Mouse (Mus musculus) large intestine, adult 2 months (tissue): ENCODE results near the gene Rangap1. TPM values are rescaled to one million over a fixed set of nuclear protein-coding genes. Genes with fewer than 3 reads are reported as not detected.

ENCODE experiments used
- polyA plus RNA-seq: library from polyadenylated mRNA; depleted of rRNA; stranded (reverse); fragments of >200 nt; gene quantifications from 2 replicates; pipeline ENCODE4 v1.2.3, GENCODE M21; 2012; rRNA removed

Rangap1 gene
- polyA plus RNA-seq, 1 experiment = 42.1 TPM

Other genes starting within 250 kb of the Rangap1 start
- gene Ep300, start 160.2 kb downstream of the Rangap1 start, polyA plus RNA-seq = 17.0 and 31.3 TPM in 2 replicates
- 14.1 and 14.7 TPM in 2 replicates for gene L3mbtl2, start 81.6 kb downstream of the Rangap1 start, polyA plus RNA-seq
- 0.91 and 1.2 TPM in 2 replicates for gene Chadl, start 48.2 kb downstream of the Rangap1 start, polyA plus RNA-seq
- 9.4 and 11.6 TPM in 2 replicates for gene Zc3h7b, start 473 bp downstream of the Rangap1 start, polyA plus RNA-seq
- gene Tef, start 56.9 kb upstream of the Rangap1 start, polyA plus RNA-seq = 5.9 and 11.3 TPM in 2 replicates
- gene Tob2, start 113.3 kb upstream of the Rangap1 start, polyA plus RNA-seq = 16.5 and 29.7 TPM in 2 replicates
- gene Phf5a, start 126.4 kb upstream of the Rangap1 start, polyA plus RNA-seq = 69.4 and 87.1 TPM in 2 replicates
- gene Aco2, start 126.8 kb upstream of the Rangap1 start, polyA plus RNA-seq = 327 and 443 TPM in 2 replicates
- 8.6 and 10.1 TPM in 2 replicates for gene Polr3h, start 180.7 kb upstream of the Rangap1 start, polyA plus RNA-seq
- gene Csdc2, start 191.2 kb upstream of the Rangap1 start, polyA plus RNA-seq = 2.0 and 2.8 TPM in 2 replicates
- gene Pmm1, start 215.4 kb upstream of the Rangap1 start, polyA plus RNA-seq = 14.3 and 16.1 TPM in 2 replicates
- not detected in 2 replicates for gene 1700029P11Rik, start 235.0 kb upstream of the Rangap1 start, polyA plus RNA-seq
- 16.8 and 18.9 TPM in 2 replicates for gene Xrcc6, start 242.3 kb upstream of the Rangap1 start, polyA plus RNA-seq